Mouse (Mus musculus): ENCODE measurements around the gene Tmpo. TPM values are rescaled to one million over a fixed set of nuclear protein-coding genes. Genes with fewer than 3 reads are reported as not detected.

Gene Tmpo
- polyA plus RNA-seq (2017; shearing (Covaris generic)), result 10 to 100 TPM; 61.6 to 69.1 (median 61.9) TPM

DNA sequence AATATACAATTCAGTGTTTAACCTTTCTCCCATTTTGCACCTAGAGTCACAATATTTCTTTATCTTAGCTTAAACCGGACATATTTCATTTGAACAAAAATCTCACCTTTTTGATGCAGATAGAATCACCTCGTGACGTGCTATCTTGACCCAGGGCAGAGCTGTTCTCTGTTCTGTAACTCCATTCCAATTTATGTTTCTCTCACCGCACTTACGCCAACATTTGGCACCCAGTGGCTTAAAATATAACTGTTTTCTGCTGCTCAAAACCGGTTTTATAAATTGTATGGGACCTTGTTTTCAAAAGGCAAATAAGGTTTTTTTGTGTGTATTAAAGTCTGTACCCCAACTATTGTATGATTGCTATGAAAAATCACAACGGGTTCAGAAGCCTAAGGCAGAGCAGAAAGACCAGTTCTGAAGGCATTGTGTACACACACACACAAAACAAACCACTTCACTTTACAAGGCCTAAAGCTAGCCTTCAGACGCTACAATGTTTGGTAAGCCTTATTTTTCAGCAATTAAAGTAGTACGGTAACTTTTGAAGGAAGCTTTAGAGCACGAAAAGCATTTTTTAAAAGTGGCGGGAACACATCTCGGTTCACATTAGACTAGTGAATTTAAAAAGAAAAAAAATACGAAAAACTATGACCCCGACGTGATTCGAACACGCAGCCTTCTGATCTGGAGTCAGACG is at the start of gene Tmpo:
Gene Tmpo (minus strand): TSS at position 555 of the 700 bp plus-strand sequence.
- ATAC-seq, result no peak

DNA sequence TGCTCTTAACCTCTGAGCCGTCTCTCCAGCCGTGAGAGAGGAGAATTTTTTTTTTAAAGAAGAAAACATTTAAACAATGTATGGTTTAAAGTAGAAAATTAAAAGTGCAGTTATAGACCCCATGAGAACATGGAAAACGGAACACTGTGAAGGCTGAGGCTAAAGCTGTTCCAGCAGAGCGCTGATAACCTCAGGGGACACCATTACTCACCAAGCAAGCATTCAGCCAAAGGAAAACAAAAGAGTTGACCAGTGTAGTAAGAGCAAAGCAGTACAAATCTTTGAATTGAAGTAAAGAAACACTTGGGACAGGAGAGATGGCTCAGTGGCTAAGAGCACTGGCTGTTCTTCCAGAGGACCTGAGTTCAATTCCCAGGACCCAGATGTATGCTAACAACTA is 49.3 kb upstream of the Tmpo start:
- no peak for ATAC-seq

DNA sequence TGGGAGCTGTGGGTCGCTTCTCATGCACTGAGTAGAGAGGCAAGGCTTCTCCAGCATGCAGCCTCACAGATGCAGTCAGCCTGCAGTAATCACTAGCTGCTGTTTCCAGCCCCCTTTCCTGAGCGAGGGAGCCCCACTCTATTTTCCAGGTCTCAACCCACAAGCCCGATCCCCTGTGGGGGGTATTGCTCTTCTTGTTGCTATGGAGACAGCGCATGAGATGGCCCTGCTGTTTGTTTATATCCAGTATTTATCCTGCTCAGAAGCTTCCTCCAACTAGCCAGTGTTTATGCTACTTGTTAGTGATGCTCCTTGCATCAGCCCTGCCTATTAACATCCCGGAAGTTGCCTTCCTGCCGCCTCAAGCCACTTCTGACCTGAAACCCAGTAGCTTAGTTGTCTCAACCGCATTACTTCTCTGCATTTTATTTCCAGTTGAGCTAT is 48.4 kb upstream of the Tmpo start:
- no peak for ATAC-seq

DNA sequence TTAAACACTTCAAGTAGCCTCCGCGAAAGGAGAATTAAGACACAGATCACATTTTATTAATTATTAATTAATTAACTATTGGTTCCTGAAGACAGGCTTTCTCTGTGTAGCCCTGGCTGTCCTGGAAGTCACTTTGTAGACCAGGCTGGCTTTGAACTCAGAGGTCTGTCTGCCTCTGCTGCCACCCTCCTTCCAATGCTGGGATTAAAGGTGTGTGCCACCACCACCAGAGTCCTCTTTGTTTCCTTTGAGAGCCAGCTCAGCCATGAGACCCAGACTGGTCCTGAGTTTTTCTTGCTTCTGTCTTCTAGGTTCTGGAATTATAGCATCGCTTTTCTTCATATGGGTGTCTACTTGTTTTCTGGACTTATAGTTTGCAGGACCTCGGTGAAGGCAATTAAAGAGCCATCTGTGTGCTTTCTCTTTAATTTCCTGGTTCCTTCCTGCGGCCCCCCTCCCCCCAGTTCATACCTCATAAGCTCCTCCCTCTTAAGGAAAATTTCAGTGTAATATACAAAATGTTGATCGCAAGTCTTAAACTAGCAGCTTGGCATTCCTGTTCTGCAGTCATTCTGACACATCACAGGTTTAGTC is 47.9 kb upstream of the Tmpo start:
- no peak for ATAC-seq

DNA sequence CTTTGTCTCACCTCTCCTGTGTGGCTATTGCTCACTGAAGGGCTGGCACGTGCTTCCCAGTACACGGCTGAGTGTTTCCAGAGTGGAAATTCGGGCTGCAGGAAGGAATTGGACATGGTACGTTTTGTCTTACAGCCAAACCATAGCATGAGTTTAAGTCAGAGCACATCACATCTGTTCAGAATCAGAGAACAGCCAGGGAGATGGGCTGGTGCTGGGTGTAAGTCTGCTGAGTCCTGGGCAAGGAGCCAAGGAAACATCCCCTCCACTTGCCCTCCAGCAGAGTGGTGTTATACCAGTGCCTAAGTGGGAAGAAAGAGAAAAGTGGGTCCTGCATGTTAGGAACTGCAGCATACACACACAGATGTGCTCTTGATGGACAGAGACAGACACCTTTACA is 45.9 kb upstream of the Tmpo start:
- no peak for ATAC-seq

DNA sequence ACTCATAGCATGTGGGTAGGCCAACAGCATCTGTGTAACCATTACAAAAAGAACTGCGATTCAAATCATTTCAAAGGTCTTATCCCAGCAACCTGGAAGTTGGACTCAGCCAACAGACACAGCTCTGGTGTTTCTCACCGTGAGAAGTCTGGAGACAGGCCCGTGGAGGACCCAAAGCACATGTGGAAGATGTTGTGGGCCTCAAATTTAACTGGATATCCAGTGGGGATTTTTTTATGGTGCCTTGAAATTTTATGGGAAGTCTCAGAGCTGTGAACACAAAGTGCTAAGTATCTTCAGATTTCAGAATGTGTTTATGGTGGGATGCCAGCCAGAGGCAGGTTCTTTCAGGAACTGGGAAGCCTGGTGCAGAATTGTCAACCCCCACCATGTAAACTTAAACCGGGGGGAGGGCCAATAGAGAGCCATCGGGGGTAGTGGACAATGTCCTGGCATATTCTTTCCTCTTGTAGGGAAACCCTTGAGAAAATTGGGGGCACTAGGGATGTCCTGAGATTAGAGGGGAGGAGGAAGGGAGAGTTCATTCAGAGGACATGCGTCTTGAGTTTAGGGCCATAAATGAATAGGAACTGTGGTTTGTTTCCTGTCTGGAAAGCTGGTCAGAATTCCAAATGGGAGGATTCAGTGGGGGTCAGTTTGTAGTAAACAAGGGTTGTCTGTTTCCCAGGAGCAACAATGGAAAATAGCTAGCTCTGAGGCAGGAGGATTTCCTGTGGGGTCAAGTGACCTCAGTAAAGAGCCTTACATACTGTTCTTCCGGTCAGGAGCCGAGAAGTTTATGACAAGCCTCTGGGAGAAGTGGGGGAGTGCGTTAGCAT is 41.5 kb upstream of the Tmpo start:
- ATAC-seq, result no peak

DNA sequence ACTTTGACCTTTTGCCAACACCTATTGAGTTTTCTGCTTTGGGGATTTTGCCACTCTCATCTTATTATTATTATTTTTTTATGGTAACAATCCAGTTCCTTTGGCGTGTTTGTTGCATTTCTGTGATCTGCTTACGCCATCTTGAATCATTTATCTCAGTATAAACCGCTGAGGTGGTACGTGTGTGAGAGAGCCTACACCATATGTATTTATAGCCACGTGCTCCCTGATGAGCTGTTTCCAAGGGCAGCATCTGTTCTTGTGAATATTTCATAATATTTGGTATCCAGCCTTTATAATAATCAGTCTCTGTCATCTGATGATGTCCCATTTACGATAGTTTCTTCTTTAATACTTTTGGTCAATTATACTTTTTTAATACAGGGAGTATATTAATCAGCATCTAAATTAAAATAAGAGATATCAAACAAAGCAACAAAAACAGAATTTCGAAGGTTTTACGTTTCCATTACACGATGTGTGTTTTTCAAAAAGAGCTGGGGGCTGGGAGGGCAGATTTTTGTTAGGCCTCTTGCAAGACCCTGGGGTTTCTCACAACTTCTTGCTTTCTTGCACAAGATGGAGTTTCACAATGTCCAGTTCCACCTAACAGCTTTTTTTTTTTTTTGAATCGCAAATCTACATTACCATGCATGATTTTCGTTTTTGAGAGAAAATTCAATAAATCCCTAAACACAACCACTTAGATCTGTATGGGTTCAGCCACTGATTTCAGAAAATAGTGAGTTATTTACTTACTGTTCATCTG is 28.0 kb upstream of the Tmpo start:
- no peak for ATAC-seq

DNA sequence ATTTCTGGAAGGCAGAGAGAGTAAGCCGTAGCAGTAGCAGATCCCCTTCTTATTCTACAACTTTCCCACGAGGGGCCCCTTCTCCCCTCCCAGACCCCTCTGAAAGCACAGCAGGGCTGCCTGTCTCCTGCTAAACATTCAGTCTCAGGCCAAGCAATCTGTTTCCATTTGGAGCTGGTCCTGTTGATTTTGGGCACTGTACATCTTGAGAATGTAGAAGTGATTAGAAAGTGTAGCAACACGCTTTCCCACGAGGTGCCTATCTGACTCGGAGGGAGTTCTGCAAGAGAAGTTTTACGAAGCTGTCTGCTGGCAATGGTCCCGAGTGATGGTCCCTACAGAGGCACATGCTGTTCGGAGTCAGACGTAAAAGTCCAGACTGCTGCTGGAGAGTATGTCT is 27.3 kb upstream of the Tmpo start:
- ATAC-seq, result no peak

DNA sequence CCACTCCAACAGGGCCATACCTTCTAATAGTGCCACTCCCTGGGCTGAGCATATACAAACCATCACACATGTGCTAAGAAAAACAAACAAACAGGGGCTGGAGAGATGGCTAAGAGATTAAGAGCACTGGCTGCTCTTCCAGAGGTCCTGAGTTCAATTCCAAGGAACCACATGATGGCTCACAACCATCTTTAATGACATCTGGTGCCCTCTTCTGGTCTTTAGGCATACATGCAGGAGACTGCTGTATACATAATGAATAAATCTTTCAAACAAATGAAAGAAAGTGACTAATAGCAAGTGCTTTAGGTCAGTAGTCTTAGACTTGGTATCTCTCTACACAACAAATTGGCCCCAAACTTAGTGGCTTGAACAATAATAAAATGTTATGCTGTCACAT is 26.2 kb upstream of the Tmpo start:
- no peak for ATAC-seq

DNA sequence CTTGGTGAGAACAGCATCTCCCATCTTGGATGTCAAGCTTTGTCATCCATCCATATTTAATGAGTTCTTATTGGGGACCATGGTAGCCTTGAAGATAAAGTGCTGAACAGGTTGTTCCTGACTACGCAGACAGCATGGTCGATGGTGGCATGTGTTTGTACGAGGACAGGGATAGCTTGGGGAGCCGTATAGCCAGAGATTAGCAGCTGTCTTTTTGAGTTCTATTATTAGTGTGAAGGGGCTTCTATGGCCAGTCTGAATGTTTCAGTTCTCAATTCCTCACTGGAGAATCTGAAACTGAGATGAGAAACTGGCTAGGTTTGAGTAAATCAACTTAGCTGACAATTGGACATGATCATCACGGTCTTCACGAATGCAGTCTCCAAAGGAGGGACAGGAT is 24.5 kb upstream of the Tmpo start:
- ATAC-seq, result no peak

DNA sequence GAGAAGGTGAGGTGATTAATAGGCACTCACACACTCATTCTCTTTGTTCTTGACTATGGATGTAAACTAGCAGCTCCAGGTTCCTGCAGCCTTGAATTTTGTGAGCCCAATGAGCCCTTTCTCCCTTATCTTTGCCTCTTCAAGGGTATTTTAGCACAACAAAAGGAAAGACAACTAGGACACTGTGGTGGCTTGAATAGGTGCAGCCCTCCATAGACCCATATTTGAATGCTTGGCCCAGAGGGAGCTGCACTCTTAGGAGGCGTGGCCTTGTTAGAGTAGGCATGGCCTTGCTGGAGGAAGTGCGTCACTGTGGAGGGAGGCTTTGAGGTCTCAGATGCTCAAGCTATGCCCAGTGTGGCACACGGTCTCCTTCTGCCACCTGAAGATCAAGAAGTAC is 19.5 kb upstream of the Tmpo start:
- ATAC-seq, result no peak

DNA sequence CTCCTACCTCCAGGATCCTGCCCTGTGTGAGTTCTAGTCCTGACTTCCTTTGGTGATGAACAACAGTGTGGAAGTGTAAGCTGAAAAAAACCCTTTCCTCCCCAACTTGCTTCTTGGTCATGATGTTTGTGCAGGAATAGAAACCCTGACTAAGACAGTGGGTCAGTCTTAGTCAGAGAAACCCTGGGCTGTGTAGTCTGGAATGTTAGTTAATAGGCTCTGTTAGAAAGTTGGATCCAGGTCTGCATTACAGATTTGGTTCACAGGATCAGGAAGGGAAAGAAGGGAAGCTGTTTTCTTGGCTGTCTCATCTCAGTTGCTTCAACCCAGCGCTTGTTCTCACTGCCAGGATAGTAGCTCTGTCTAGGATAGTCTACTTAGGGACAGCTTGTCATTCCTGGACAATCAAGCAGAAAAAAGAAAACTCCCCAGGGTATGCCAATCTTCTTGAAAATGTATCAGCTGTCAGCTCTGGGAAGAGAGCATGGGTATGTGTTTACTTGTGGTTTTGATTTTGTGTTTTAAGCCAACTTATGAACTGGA is 18.2 kb upstream of the Tmpo start:
- ATAC-seq, result no peak

DNA sequence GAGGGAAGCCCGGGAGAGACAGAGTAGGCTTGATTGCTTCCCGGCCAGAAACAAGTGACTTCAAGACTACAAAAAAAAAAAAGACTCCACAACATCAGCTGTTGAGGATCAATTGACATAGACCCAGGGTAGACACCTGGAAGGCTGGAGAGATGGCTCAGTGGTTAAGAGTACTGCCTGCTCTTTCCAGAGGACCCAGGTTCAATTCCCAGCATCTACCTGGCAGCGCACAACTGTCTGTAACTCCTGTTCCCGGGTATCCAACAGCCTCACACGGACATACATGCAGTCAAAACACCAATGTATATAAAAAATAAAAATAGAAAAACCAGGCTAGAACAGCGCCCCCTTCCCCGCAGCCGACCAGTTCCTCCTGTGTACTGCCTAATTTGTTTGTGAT is 16.6 kb upstream of the Tmpo start:
- ATAC-seq, result no peak

DNA sequence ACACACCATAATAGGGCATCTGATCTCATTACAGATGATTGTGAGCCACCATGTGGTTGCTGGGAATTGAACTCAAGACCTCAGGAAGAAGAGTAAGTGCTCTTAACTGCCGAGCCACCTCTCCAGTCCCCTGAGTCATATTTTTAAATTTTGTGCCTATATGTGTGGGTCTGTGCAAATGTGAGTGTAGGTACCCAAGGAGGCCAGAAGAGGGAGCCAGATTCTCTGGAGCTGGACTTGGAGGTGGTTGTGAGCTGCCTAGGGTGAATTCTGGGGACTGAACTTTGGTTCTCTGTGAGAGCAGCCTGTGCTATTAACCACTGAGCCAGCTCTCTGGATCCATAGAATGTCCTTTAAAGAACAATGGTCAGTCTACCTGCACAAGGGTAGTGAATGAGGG is 15.7 kb upstream of the Tmpo start:
- ATAC-seq, result no peak

DNA sequence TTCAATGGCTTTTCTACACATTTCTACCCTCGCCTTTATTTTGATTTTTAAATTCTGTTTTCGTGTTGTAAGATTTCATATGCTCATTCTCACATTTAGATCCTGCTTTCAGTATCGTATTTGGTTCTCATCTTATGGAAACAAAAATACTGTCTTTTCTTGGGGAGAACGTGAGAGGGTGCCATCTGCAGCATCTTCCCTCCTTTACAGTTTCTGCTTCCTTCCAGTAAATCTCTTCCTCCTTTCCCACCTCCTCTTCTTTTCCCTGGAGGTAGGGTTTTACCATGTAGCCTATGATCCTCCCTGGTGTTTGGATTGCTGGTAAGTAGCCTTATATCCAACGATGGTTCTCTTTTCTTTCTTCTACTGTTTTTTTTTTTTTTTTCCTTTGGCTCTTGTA is 14.6 kb upstream of the Tmpo start:
- no peak for ATAC-seq

DNA sequence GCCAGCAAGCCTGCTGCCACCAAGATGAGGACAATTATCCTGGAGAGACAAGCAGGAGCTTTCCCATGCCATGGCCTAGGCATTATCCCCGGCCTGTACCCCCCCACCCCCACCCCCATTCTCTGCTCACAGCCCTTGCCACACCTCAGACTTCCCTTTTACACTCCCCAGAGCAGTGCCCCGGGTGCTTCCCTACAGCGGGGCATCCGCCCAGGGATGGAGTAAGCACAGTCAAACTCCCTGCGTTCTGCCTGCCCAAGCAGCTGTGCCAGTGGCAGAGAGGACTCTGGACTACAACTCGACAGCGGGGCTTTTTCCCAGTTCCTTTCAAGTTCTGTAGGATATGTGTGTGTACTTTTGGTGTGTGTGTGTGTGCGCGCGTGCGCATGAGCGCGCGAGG is 14.0 kb upstream of the Tmpo start:
- no peak for ATAC-seq

DNA sequence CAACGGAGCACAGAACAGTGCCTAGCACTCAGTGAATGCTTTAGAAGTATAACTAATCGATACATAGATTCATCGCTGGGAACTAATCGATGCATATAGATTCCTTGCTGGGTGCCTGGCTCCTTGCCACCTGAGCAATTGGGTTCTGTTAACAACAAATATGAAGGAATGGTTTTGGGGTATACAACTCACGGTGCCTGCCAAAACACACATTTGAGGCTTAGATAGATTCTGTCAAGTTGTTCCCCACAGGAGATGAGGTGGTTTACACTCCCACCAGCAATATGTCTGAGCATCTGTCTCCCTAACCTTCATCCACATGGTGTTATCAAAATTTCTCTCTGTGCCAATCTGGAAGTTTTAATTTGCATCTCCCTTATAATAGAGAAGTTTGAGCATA is 10.7 kb upstream of the Tmpo start:
- ATAC-seq, result no peak

DNA sequence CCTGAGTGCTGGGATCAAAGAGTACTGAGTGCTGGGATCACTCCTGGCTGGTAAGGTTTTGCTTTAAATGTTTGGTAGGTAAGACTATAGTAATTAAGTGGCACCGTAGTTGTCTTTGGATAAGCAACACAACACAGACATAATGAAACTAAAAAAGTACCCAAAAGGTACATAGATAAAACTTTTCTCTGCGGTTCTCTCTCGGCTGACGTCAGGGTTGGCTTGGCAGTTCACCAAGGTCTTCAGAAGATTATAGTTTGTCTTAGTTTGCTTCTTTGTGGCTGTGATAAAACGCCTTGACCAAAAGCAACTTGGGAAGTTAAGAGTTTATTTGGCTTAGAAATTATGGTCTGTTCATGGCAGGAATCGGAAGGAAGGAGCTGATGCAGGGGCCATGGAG is 8.4 kb upstream of the Tmpo start:
- ATAC-seq, result peak; percentile 49

DNA sequence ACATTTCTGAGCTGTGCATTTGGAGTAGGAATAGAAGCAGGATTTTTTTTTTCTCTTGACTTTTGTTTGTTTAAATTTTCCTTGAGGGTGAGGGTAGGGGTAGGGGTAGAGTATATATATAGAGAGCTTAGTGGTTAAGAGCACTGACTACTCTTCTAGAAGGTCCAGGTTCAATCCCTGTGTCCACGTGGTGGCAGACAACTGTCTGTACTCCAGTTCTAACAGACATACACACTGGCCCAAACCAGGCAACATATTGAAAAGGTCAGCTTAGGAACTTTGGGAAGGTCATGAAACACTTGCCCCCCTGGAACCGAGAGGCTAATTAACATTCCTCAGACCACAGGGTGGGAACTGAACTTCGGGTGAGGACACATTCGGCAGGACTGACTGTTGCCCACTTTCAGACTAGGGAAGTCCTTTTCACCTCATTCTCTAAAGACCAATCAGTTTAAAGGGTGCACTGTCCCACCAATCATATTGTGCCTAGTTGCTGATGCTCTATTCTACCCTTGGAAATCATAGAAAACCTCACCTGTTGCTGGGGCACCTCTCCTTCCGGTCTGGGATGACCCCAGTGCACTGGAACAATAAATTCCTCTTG is 7.7 kb upstream of the Tmpo start:
- ATAC-seq, result no peak

DNA sequence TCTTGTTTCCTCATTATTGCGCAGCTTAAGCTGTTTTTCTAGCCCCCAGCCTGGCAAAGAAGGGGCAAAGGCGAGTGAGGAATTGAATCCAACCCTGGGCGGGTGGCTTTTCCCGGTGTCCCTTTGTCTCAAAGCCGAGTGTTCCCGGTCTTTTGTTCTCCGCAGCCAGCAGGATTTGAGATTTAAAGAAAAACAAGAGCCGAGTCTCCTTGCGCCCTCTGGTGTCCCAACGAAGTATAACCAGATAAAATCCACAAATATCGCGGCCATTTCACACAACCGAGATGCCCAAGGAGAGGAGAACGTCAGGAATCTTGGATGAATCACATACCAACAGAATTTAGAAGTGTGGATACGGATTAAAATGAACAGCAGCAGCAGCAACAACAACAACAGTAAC is 6.8 kb upstream of the Tmpo start:
- ATAC-seq, result peak; percentile 78

DNA sequence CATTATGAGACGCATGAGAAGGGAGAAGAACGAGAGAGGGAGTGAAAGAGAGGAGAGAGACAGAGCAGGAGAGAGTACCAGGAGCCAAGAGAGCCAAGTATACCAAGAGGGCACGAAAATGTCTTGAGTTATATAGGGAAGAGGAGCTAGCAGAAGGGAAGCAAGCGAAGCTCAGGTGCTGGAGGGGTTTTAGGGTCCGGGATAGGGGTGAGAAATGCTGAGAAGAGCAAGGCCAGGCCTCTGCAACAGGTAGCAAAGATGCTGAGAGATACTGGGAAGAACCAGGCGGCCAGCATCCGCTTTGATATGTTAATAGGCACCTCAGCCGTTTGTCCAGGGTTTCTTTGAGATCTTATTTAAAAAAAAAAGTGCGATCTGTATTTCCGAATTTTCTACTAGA is 6.2 kb upstream of the Tmpo start:
- peak; percentile 9 for ATAC-seq

DNA sequence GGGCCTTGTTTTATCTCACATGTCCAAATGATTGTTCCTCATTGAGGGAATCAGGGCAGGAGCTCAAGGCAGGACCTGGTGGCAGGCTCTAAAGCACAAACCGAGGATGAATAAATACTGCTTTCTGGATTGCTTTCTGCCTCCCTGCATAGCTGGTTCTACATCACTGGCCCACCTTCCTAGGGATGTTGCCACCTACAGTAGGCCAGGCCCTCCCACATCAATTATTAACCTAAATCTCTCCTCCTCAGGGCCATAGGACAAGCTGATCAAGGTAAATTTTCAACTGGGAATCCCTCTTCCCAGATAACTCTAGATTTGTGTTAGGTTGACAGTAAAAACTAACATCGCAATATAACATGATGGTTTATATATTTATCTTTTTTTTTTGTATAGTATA is 4.6 kb upstream of the Tmpo start:
- ATAC-seq, result no peak

All from inflammation-experienced regulatory T-cells, adult 6 months (primary cell).